In genomic region chr3:72534010-72534409, GRCm38 (mm10) we compare ENCODE assay signal across 20 mouse cellular contexts.
DNase-seq lines count a peak whose midpoint lies in the region; ATAC-seq and TF ChIP-seq lines count a peak whose summit lies in the region.
"Had no signal": no experiment of that assay in that cellular context is flagged by ENCODE, and none has a peak within 500 bp of the region (broad histone marks: within the 10 kb centered on the region; RNA-seq: fewer than 3 reads in every experiment).

No protein-coding gene starts in this region.

- no peak overlapping the region for H3K4me3 ChIP-seq in CH12.LX (replicated peaks in 1 of 3; ENCODE audit: low read depth in 2 of 3, low read length in 2 of 3, poor library complexity in 1 of 3)
- H3K4me3 ChIP-seq in MEL (ENCODE audit: control insufficient read depth in 1 of 2, insufficient read depth in 1 of 2, low read depth in 2 of 2, low read length in 2 of 2) = peak overlapping the region in 1 of 2 experiments; percentile 70; a peak in 3 of 4 replicates

- ATAC-seq in erythroblast, adult 5-6 weeks (replicated peaks; ENCODE audit: low FRiP score, poor library complexity, severe bottlenecking) = no peak
- ATAC-seq: activated CD4-positive, CD25-positive, alpha-beta regulatory T cell, adult 4 months; CD4-positive, CD25-positive, alpha-beta regulatory T cell, adult 4 months; Patski had no signal

- no peak for TF ChIP-seq POLR2A in CH12.LX (IDR thresholded peaks at IDR 0.05; ENCODE audit: low read depth, low read length)
- no peak for TF ChIP-seq POLR2A in MEL (IDR thresholded peaks at IDR 0.05; ENCODE audit: control insufficient read depth in 1 of 2, insufficient read depth in 1 of 2, low read depth in 1 of 2, low read length in 2 of 2, poor library complexity in 1 of 2)

- peak; percentile 31 for DNase-seq in CH12.LX (ENCODE audit: extremely low read depth)
- DNase-seq in MEL (ENCODE audit: low read depth, low spot score) = peak; percentile 3
- no peak for DNase-seq in left cerebral cortex, adult 9 months (ENCODE audit: low spot score in 2 of 2)
- DNase-seq: adrenal gland, adult 2 months; adrenal gland, adult 8-10 months; adrenal gland, postnatal 10 days; adrenal gland, postnatal 14 days; adrenal gland, postnatal 25 days; adrenal gland, postnatal 36 days; B cell, adult 2 months; cerebellum, adult 11 months; cerebellum, adult 11-12 months; cerebellum, adult 18-20 months; cerebellum, adult 2 months; cerebellum, adult 8-10 months had no signal

- TF ChIP-seq EP300 in CH12.LX (IDR thresholded peaks at IDR 0.05; ENCODE audit: low read length) (peak; percentile 60), MEL (IDR thresholded peaks at IDR 0.05; ENCODE audit: low read depth in 1 of 2, low read length in 2 of 2) (no peak)

- no peaks in the 10 kb centered on the region for H3K27me3 ChIP-seq in CH12.LX (replicated peaks)
- no peaks in the 10 kb centered on the region for H3K27me3 ChIP-seq in MEL (ENCODE audit: control insufficient read depth in 1 of 2, insufficient read depth in 2 of 2, low read length in 2 of 2)
- H3K27me3 ChIP-seq: Patski had no signal

- TF ChIP-seq CTCF in CH12.LX (conservative IDR thresholded peaks at IDR 0.05 in 1 of 2, IDR thresholded peaks at IDR 0.05 in 1 of 2; ENCODE audit: low read depth in 2 of 2, low read length in 2 of 2) (no peak), MEL (IDR thresholded peaks at IDR 0.05 in 2 of 3, conservative IDR thresholded peaks at IDR 0.05 in 1 of 3; ENCODE audit: control insufficient read depth in 1 of 3, insufficient read depth in 1 of 3, low read depth in 2 of 3, low read length in 3 of 3, poor library complexity in 1 of 3, severe bottlenecking in 1 of 3) (no peak)

- peak overlapping the region; percentile 13; the same call in 1 of the 2 replicates for H3K4me2 ChIP-seq in CH12.LX (ENCODE audit: insufficient read depth, low read depth, poor library complexity, severe bottlenecking)

- H3K79me2 ChIP-seq in CH12.LX (replicated peaks; ENCODE audit: control insufficient read depth, extremely low read depth, insufficient read depth, poor library complexity, severe bottlenecking) (no peaks in the 10 kb centered on the region), MEL (ENCODE audit: control insufficient read depth, insufficient read depth, low read length, poor library complexity) (no peaks in the 10 kb centered on the region)

- H3K9ac ChIP-seq in CH12.LX (ENCODE audit: insufficient read depth, low read depth) = no peak overlapping the region
- 0 out of 2 replicates have a peak overlapping the region, but pooled peaks have one; percentile 14 for H3K9ac ChIP-seq in MEL (ENCODE audit: control insufficient read depth, low read depth, low read length, poor library complexity, severe bottlenecking)

- H3K4me1 ChIP-seq in CH12.LX (ENCODE audit: control insufficient read depth in 1 of 2, insufficient read depth in 2 of 2) = peaks cover 0 to 9% of the 10 kb centered on the region in 2 experiments; a peak in 2 of 4 replicates
- peaks cover 0 to 3% of the 10 kb centered on the region in 2 experiments; a peak in 2 of 4 replicates for H3K4me1 ChIP-seq in MEL (ENCODE audit: control insufficient read depth in 1 of 2, insufficient read depth in 2 of 2, low read length in 2 of 2)

- no peak overlapping the region for H3K27ac ChIP-seq in CH12.LX (ENCODE audit: insufficient read depth, low read depth)
- no peak overlapping the region for H3K27ac ChIP-seq in MEL (ENCODE audit: control insufficient read depth, low read depth, low read length)

- in situ Hi-C loops in CH12.LX (cut with MboI; ENCODE audit: low pct_ligation_motif_present, low pct_unique_long_range_greater_than_20kb, low sequenced_read_pairs) = no loop called here

- H3K36me3 ChIP-seq in CH12.LX (replicated peaks in 1 of 2; ENCODE audit: control insufficient read depth in 1 of 2, insufficient read depth in 1 of 2, low read length in 1 of 2) (no peaks in the 10 kb centered on the region), MEL (ENCODE audit: control insufficient read depth in 1 of 2, insufficient read depth in 2 of 2, low read length in 2 of 2) (no peaks in the 10 kb centered on the region)
- H3K36me3 ChIP-seq: G1E had no signal

- TF ChIP-seq RAD21 in CH12.LX (IDR thresholded peaks at IDR 0.05; ENCODE audit: low read depth, low read length) = no peak
- TF ChIP-seq RAD21 in MEL (IDR thresholded peaks at IDR 0.05; ENCODE audit: low read depth, low read length) = no peak

- dilution Hi-C loops in CH12.LX (cut with MboI; ENCODE audit: extremely low pct_ligation_motif_present, extremely low pct_unique_long_range_greater_than_20kb, low sequenced_read_pairs) = no loop called here

- no peaks in the 10 kb centered on the region for H3K9me3 ChIP-seq in CH12.LX (replicated peaks; ENCODE audit: low read length)
- H3K9me3 ChIP-seq in MEL (replicated peaks; ENCODE audit: insufficient read depth, low read length) = no peaks in the 10 kb centered on the region
- H3K9me3 ChIP-seq: G1E had no signal

TF ChIP-seq in CH12.LX, 34 proteins besides CTCF, POLR2A, EP300 and RAD21:
- TF ChIP-seq CHD1 (IDR thresholded peaks at IDR 0.05; ENCODE audit: low read depth, low read length) = no peak
- no peak for TF ChIP-seq USF1 (IDR thresholded peaks at IDR 0.05; ENCODE audit: low read depth, low read length)
- peak; percentile 63 for TF ChIP-seq ETS1 (conservative IDR thresholded peaks at IDR 0.05; ENCODE audit: low read depth, low read length)
- no peak for TF ChIP-seq POLR2AphosphoS2 (IDR thresholded peaks at IDR 0.05; ENCODE audit: low read depth, low read length)
- peak; percentile 75 for TF ChIP-seq ZNF384 (IDR thresholded peaks at IDR 0.05; ENCODE audit: low read depth, low read length)
- peak; percentile 35; the same call in 1 of the 2 replicates for TF ChIP-seq IRF4 (IDR thresholded peaks at IDR 0.05; ENCODE audit: low read depth, low read length)
- TF ChIP-seq BHLHE40 (IDR thresholded peaks at IDR 0.05; ENCODE audit: low read depth, low read length) = peak; percentile 69

TF ChIP-seq in MEL, 35 proteins besides CTCF, POLR2A, EP300 and RAD21:
- TF ChIP-seq USF1 (IDR thresholded peaks at IDR 0.05; ENCODE audit: low read depth, low read length) = no peak
- no peak for TF ChIP-seq TCF12 (IDR thresholded peaks at IDR 0.05; ENCODE audit: low read depth, low read length)
- TF ChIP-seq E2F4 (IDR thresholded peaks at IDR 0.05; ENCODE audit: borderline replicate concordance, low read depth, low read length) = no peak
- no peak for TF ChIP-seq USF2 (IDR thresholded peaks at IDR 0.05; ENCODE audit: borderline replicate concordance in 1 of 2, insufficient read depth in 1 of 2, low read depth in 1 of 2, low read length in 2 of 2)
- TF ChIP-seq MYB (IDR thresholded peaks at IDR 0.05; ENCODE audit: low read depth, low read length) = no peak
- no peak for TF ChIP-seq GATA1 (IDR thresholded peaks at IDR 0.05; ENCODE audit: low read depth, low read length)
- TF ChIP-seq POLR2AphosphoS2 (IDR thresholded peaks at IDR 0.05; ENCODE audit: low read length) = no peak
- TF ChIP-seq ETS1 (IDR thresholded peaks at IDR 0.05; ENCODE audit: low read depth, low read length) = no peak
- TF ChIP-seq GABPA (IDR thresholded peaks at IDR 0.05; ENCODE audit: low read depth, low read length) = no peak
- TF ChIP-seq SMC3 (IDR thresholded peaks at IDR 0.05; ENCODE audit: low read depth, low read length) = no peak
- TF ChIP-seq POLR2AphosphoS5 (IDR thresholded peaks at IDR 0.05; ENCODE audit: borderline replicate concordance, low read depth, low read length) = no peak

Comparison
In these comparisons a context has a peak if more than half of its experiments do, and no peak if none do; other contexts are left out.
1. DNase-seq: peak in CH12.LX (single experiment) and MEL (single experiment); none in left cerebral cortex, adult 9 months (0 of 2).
2. Of the 35 proteins assayed by ChIP-seq in both MEL and CH12.LX: peak only in MEL: none; only in CH12.LX: BHLHE40, EP300, ETS1 and ZNF384; in both: none; in neither: 31.